Mouse (Mus musculus) skeletal muscle tissue, postnatal 0 days (tissue): ENCODE data around the gene Gm8439. TPM values are rescaled to one million over a fixed set of nuclear protein-coding genes. Genes with fewer than 3 reads are reported as not detected.

Experiments used
- polyA plus RNA-seq: library from polyadenylated mRNA; unstranded; fragments of >200 nt; fragmentation: Nextera tagmentation; extraction: Ambion mirVana; gene quantifications from 2 replicates; pipeline ENCODE4 v1.2.1, GENCODE M21; 2015

Gm8439 gene
- polyA plus RNA-seq = not detected in 2 replicates

GRCm38 (mm10) chr4:120588445-120588844 lies at the start of gene Gm8439:
Gene Gm8439, plus strand, starts transcription at chr4:120588745.

GRCm38 (mm10) chr4:120569486-120570437 lies 18.8 kb upstream of the Gm8439 start, which contains the start of gene Ctps:
Gene Ctps, minus strand, starts transcription at chr4:120570276.

Other genes with a start within 250 kb of the Gm8439 start
- gene Scmh1, start 183.5 kb upstream of the Gm8439 start, polyA plus RNA-seq = 25.0 and 25.2 TPM in 2 replicates
- not detected in 2 replicates for gene Slfnl1, start 56.5 kb upstream of the Gm8439 start, polyA plus RNA-seq
- 31.3 and 33.6 TPM in 2 replicates for gene Ctps, start 18.5 kb upstream of the Gm8439 start, polyA plus RNA-seq
- gene Cited4, start 77.8 kb downstream of the Gm8439 start, polyA plus RNA-seq = 16.2 and 19.9 TPM in 2 replicates
- 8.2 and 11.8 TPM in 2 replicates for gene Kcnq4, start 159.9 kb downstream of the Gm8439 start, polyA plus RNA-seq
- 59.8 and 62.3 TPM in 2 replicates for gene Nfyc, start 242.8 kb downstream of the Gm8439 start, polyA plus RNA-seq